Mouse (Mus musculus): ENCODE results near the gene Shbg. TPM values are rescaled to one million over a fixed set of nuclear protein-coding genes. Genes with fewer than 3 reads are reported as not detected.
A peak's percentile ranks its signal among the peaks of the same experiment; 100 is the strongest.

Gene Shbg
- not detected in 2 replicates for polyA plus RNA-seq (2012; rRNA removed)

DNA sequence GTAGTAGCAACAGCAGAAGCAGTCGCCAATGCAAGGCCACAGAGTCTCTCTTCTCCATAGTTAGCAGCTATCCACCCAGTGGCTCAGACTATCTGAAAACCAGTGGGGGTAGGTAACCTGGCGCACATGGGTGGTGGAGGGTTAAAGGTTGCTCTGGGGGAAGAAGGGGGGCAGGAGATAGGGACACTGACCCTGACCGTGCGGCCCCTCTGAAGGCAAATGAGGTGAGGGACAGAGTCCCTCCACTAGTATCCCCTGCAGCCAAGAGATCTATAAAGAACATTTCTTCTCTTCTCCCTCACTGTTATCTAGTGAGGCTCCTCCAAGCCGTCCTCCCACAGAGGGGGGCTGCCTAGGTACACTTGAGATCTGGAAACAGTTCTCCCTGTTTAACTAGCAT, at the start of gene Shbg:
Gene Shbg, minus strand, starts transcription at position 101 of the 400 bp plus-strand sequence.
- DNase-seq (ENCODE audit: low spot score), result no peak

DNA sequence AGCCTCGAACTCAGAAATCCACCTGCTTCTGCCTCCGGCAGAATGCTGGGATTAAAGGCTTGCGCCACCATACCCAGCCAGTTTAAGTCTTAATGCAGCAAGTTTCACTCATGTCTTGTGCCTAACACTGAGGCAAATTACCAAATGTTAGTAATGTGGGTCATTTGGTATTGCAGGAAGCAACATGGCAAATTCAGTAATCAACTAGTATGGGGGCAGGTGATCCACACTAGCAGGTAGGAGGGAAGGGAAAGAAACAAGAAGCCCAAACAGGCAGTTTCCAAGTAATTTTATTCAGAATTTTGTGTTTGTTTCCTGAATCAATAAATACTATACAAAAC, 48.9 kb upstream of the Shbg start:
- no peak for DNase-seq (ENCODE audit: low spot score)

DNA sequence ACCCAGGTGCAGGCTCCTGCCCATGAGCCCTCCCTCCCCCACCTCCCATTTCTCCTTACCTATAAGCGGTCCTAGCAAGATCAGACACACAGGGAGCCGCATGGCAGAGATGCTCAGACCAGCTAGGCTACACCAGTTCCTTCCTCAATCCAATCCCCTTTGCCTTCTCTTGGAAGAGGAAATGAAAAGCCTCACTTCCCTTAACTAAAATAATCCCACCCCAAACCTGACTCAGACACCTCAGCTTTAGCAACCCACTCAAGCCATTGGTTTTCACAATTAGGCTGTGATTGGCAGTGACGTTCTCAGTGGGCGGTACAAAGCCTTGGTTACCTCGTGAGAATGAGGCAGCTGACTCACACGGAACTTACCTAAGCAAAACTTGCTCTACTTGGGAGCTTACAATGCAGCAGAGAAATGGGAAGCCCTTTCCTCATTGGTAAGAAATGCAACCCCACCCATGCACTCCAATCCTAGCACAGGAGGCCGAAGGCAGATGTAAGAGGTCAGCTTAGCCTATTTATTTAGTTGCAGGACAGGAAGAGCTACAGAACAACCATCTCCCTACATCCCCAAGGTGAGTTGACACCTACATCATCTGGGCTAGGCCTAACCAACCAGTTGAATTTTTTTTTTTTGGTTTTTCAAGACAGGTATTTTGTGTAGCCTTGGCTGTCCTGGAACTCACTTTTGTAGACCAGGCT, 48.4 kb upstream of the Shbg start, which contains the start of gene Cd68:
Gene Cd68, minus strand, starts transcription at position 193 of the 704 bp plus-strand sequence.
- DNase-seq (ENCODE audit: low spot score), result no peak

DNA sequence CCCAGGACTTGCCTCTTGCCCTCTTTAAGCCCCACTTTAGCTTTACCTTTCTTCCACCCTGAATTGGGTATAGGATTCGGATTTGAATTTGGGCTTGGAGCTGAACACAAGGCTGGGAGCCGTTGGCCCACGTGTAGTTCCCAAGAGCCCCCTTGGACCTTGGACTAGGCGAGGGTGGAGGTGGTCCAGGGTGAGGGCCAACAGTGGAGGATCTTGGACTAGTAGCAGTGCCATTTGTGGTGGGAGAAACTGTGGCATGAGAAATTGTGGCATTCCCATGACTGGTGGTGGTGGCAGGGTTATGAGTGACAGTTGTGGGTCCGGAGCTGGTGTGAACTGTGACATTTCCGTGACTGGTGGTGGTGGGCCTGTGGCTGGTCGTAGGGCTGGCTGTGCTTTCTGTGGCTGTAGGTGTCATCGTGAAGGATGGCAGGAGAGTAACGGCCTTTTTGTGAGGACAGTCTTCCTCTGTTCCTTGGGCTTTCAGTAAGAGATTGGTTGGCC, 47.8 kb upstream of the Shbg start:
- DNase-seq (ENCODE audit: low spot score), result no peak

DNA sequence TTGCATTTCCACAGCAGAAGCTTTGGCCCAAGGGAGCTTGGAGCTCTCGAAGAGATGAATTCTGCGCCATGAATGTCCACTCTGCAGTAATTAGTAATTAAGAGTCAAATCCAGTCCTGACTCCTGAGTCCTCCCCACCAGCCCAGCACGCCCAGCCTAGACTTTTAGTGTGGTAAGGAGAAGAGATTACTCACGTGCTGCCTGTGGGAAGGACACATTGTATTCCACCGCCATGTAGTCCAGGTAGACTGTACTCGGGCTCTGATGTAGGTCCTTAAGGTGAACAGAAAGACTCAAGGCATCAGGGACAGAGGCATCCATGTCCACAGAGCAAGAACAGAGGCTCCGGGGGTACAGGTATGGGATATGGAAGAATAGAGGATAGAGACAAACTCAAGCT, 47.1 kb upstream of the Shbg start:
- DNase-seq (ENCODE audit: low spot score), result no peak

DNA sequence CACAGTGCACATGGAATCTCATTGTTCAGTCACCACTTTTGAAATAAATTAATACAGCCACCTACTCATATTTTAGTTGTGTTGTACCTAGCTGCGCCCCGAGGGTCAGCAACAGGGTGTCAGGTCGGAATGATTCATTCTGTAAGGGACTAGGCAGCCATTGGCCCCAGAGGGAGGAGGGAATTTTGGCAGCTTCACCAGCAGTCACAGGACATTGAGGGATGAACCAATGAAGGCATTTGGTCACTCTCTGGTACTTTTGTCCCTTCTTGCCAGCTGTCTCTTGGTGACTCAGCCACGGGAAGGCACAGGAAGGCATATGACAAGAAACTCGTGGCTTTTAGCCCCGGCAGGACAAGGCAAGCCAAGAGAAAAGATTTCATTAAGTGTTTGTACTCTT, 46.1 kb upstream of the Shbg start:
- DNase-seq (ENCODE audit: low spot score), result no peak

GRCm38 (mm10) chr11:69662967-69663671, 45.4 kb upstream of the Shbg start:
- DNase-seq (ENCODE audit: low spot score), result no peak

GRCm38 (mm10) chr11:69662213-69662966, 44.7 kb upstream of the Shbg start, which contains the start of gene Mpdu1:
Gene Mpdu1, minus strand, starts transcription at chr11:69662642.
- DNase-seq (ENCODE audit: low spot score), result peak; percentile 91

- no peak for DNase-seq (ENCODE audit: low spot score)
These were observed 43.6 kb upstream of the Shbg start for GRCm38 (mm10) chr11:69661221-69661881.

GRCm38 (mm10) chr11:69657462-69657881, 39.8 kb upstream of the Shbg start:
- DNase-seq (ENCODE audit: low spot score), result no peak

DNA sequence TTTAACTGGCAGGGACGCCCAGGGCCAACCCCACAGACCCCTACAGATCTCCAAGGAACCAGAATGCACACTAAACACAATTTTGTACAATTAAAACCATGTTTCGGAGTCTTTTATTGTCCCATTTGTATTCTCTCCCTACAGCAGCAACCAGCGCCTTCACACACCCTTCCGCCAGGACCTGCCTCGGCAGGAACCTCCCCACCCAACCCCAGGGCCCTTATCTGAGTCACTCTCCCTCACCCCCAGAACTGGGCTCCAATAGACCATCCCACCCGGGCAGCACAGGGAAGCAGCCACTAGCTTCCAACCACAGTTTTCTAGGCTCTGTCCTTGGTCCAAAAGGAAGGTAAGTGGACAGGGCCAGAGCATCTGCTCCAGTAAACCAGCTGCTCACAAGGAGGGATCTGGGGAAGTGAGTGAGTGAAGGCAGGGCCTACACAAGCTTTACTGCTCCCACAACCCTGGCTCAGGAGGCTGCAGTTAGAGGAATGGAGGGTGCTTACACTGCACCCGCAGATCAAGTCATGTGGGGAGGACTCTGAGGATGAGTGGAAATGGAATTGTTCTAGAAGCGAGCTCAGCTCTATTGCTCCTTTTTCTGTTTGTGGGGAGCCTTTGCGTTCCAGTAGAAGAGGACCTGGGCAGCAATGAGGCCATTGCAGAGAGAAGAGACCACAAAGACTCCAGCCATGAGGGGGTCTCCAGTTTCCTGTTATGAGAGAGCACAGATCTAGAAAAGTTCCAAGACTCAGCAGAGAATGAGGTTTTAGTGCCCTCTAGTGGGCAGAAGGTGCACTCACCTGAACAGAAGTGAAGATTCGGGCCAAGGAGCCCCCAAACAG, 39.1 kb upstream of the Shbg start:
- DNase-seq (ENCODE audit: low spot score), result no peak

DNA sequence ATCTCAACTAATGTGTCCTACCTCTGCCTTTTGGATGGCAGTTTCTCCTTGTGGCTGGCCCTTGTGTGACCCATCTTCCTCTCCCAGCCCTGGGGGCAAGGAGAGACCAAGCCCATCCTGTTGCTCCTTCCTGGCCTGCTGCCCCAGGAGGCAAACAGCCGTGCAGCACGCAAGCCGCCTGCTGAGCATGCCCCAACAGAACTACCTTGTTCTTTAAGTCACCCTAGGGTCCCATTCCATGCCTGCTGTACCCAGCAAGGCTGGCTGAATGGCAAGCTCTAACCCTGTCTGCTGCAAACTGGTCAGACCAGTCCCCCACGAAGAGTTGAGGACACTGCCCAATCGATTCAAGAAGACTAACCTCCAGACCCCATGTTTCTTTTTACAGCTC, 38.4 kb upstream of the Shbg start:
- peak; percentile 62 for DNase-seq (ENCODE audit: low spot score)

- peak; percentile 69 for DNase-seq (ENCODE audit: low spot score)
These were observed 37.8 kb upstream of the Shbg start, which contains the start of gene Sox15 for GRCm38 (mm10) chr11:69655264-69656064. Gene Sox15, plus strand, starts transcription at chr11:69655314.

- no peak for DNase-seq (ENCODE audit: low spot score)
These were observed 37.1 kb upstream of the Shbg start for GRCm38 (mm10) chr11:69654760-69655159.

DNA sequence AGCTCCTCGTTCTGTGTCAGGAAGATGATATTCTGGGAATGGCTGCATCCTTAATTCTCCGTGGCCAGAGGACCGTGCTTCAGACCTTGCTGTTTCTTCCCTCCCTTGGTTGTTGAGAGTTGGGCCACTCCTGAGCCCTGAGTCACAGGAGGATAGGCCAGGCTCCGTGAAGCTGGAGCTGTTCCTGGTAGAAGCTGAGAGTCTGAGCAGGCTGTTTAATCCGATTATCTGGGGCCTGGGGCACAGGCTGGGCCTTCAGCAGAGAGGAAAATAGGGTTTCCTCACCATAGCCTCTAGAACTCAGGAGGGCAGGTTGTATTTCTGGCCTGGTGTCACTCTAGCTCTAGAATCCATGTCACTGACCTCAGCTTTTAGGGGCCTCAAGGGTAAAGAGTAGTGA, 35.7 kb upstream of the Shbg start:
- no peak for DNase-seq (ENCODE audit: low spot score)

- DNase-seq (ENCODE audit: low spot score), result no peak
These were observed 28.2 kb upstream of the Shbg start for GRCm38 (mm10) chr11:69645860-69646259.

DNA sequence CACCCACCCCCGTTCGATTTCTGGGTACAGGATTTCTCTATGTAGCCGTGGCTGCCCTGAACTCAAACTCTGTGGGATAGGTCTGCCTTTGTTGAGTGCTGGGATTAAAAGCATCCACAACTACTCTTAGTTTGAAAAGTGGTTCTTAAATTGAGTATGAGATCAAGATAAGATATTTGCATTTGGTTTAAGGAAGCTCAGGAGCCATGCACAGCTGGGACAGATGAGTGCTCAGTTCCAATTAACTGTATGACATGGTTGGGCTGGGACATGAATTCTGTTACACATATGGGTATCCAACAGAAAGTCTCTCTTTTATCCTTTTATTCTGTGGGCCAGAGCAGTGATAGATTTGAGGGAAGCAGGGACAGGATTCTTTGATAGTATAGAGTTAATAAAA, 17.8 kb upstream of the Shbg start:
- DNase-seq (ENCODE audit: low spot score), result no peak

GRCm38 (mm10) chr11:69633128-69633866, 15.6 kb upstream of the Shbg start:
- no peak for DNase-seq (ENCODE audit: low spot score)

All from urinary bladder, adult 2 months (tissue).